Mouse (Mus musculus) liver, embryonic 14.5 days (tissue): ENCODE measurements at regions not wholly inside any gene's neighbourhood (a gene's known extent, or its start where the extent isn't known, plus 50 kb on each side); places are given as distances from the start of the nearest gene placed in this dataset.

Source experiments
- CTCF ChIP-seq: IDR thresholded peaks from 2 replicates; pipeline ENCODE4 v1.5.1; 2016; ENCODE audit warnings: antibody characterized with exemption, low read depth, control low read depth
- EP300 ChIP-seq: IDR thresholded peaks from 2 replicates; pipeline ENCODE4 v1.6.1; 2016; ENCODE audit warnings: antibody characterized with exemption, low read depth

- TF ChIP-seq CTCF (no peak), EP300 (no peak)
Observed at GRCm38 (mm10) chr4:105486376-105486775, 303.3 kb upstream of the Gm12728 start.
